Comparison of ENCODE assay signal across 1 mouse cellular context in the genomic region with DNA sequence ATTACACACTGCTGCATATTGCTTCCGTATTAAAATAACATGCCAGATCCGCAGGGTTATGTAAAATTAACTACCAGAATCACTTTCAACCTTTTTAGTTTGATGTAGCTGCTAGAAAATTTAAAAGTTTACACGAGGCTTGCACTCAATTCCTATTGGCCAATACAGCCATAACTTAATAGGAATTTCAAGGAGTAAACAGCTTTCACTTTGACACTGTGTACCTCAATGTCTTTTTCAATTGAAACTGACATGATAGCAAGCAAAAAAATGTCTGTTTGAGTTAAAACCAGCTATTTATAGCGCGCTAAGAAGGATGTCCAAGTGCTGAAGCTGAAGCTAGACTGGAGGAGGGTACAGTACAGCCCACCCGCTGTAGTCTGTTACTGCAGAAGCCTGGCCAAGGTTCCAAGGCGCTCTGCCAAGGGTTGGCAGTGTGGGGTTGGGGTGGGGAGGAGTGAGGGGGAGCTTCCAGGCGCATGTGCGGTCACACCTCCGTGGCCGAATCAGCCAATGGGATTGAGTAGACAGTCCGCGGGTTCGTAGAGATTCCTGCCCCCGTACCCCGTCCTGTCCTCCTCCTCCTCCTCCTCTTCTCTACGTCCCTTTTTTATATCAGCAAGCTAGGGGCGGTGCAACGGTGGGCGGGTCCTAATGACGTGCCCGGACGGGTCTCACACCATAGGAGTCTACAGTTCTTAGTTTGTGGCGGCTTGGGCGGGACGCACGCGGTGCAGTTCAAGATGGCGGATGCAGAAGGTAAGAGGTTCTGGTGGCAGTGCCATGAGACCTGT.
TF ChIP-seq lines count a peak whose summit lies in the region.

A gene (plus strand): TSS at position 486 of the 794 bp plus-strand sequence.

TF ChIP-seq in CH12.LX, 34 proteins besides CTCF, POLR2A, EP300 and RAD21 (continued from another document):
- peak; percentile 71; the same call in 1 of the 2 replicates for TF ChIP-seq SIN3A (IDR thresholded peaks at IDR 0.05; ENCODE audit: low read length)
- no peak for TF ChIP-seq MAFK (IDR thresholded peaks at IDR 0.05; ENCODE audit: insufficient replicate concordance, low read length)
